Mouse (Mus musculus) MEL (cell line): Measurements from ENCODE around the gene Nckap5l. TPM values are rescaled to one million over a fixed set of nuclear protein-coding genes. Genes with fewer than 3 reads are reported as not detected.
A peak's percentile ranks its signal among the peaks of the same experiment; 100 is the strongest.

Experiments used
- DNase-seq: peaks from one replicate; pipeline ENCODE4 v3.0.0; 2011; ENCODE audit warnings: low read depth, low spot score
- H3K27ac ChIP-seq: 2 replicates; pipeline ENCODE4 v1.5.1; 2012; ENCODE audit warnings: low read depth, mild to moderate bottlenecking, control low read depth, low read length, moderate library complexity; ENCODE audit not compliant: control insufficient read depth
- H3K27me3 ChIP-seq, 2 experiments: fragments of 150-350 bp in 1 of 2; sonication (generic) in 1 of 2; 2 replicates each; pipeline ENCODE4 v1.6.1; 2012; ENCODE audit warnings: low read length in 2 of 2, mild to moderate bottlenecking in 2 of 2, improper control_type of control experiment in 1 of 2, moderate library complexity in 1 of 2; ENCODE audit not compliant: insufficient read depth in 2 of 2, control insufficient read depth in 1 of 2
- H3K36me3 ChIP-seq, 2 experiments: 2 replicates each; pipeline ENCODE4 v1.6.1; 2012 to 2014; ENCODE audit warnings: low read length in 2 of 2, improper control_type of control experiment in 1 of 2, inconsistent platforms in 1 of 2, mild to moderate bottlenecking in 1 of 2; ENCODE audit not compliant: insufficient read depth in 2 of 2, control insufficient read depth in 1 of 2
- H3K4me1 ChIP-seq, 2 experiments: fragments of 150-350 bp in 1 of 2; sonication (generic) in 1 of 2; 2 replicates each; pipeline ENCODE4 v1.6.1; 2012; ENCODE audit warnings: low read length in 2 of 2, improper control_type of control experiment in 1 of 2, mild to moderate bottlenecking in 1 of 2; ENCODE audit not compliant: insufficient read depth in 2 of 2, control insufficient read depth in 1 of 2
- H3K4me3 ChIP-seq, 2 experiments: fragments of 150-350 bp in 1 of 2; sonication (generic) in 1 of 2; 2 replicates each; pipeline ENCODE4 v1.5.1; 2012; ENCODE audit warnings: low read depth in 2 of 2, low read length in 2 of 2, mild to moderate bottlenecking in 2 of 2, moderate library complexity in 2 of 2, control low read depth in 1 of 2, improper control_type of control experiment in 1 of 2; ENCODE audit not compliant: control insufficient read depth in 1 of 2, insufficient read depth in 1 of 2
- H3K79me2 ChIP-seq: 2 replicates; pipeline ENCODE4 v1.6.1; 2012; ENCODE audit warnings: mild to moderate bottlenecking, low read length, moderate library complexity; ENCODE audit not compliant: control insufficient read depth, poor library complexity, insufficient read depth
- H3K9ac ChIP-seq: 2 replicates; pipeline ENCODE4 v1.6.1; 2012; ENCODE audit warnings: low read depth, mild to moderate bottlenecking, control low read depth, low read length, moderate library complexity; ENCODE audit not compliant: control insufficient read depth, poor library complexity, severe bottlenecking
- H3K9me3 ChIP-seq: fragments of 150-350 bp; sonication (generic); replicated peaks from 2 replicates; pipeline ENCODE4 v1.6.1; 2012; ENCODE audit warnings: mild to moderate bottlenecking, low read length, improper control_type of control experiment, moderate library complexity; ENCODE audit not compliant: insufficient read depth
- BHLHE40 ChIP-seq: IDR thresholded peaks from 2 replicates; pipeline ENCODE4 v1.6.1; 2012; ENCODE audit warnings: low read depth, mild to moderate bottlenecking, inconsistent platforms, low read length, improper control_type of control experiment, borderline replicate concordance
- CHD1 ChIP-seq: IDR thresholded peaks from 2 replicates; pipeline ENCODE4 v1.6.1; 2012; ENCODE audit warnings: low read depth, mild to moderate bottlenecking, inconsistent platforms, low read length, improper control_type of control experiment
- CHD2 ChIP-seq: IDR thresholded peaks from 2 replicates; pipeline ENCODE4 v1.6.1; 2011; ENCODE audit warnings: low read length, improper control_type of control experiment
- CTCF ChIP-seq, 3 experiments: IDR thresholded peaks in 2 of 3; conservative IDR thresholded peaks in 1 of 3; 2 replicates each; pipeline ENCODE4 v1.5.1; 2011 to 2012; ENCODE audit warnings: low read length in 3 of 3, low read depth in 2 of 3, mild to moderate bottlenecking in 2 of 3, improper control_type of control experiment in 1 of 3, inconsistent platforms in 1 of 3, mixed read lengths in 1 of 3, moderate library complexity in 1 of 3; ENCODE audit not compliant: control insufficient read depth in 1 of 3, insufficient read depth in 1 of 3, poor library complexity in 1 of 3, severe bottlenecking in 1 of 3
- E2F4 ChIP-seq: IDR thresholded peaks from 2 replicates; pipeline ENCODE4 v1.6.1; 2011; ENCODE audit warnings: low read depth, low read length, improper control_type of control experiment, borderline replicate concordance
- ELF1 ChIP-seq: IDR thresholded peaks from 2 replicates; pipeline ENCODE4 v1.6.1; 2014; ENCODE audit warnings: low read depth, mild to moderate bottlenecking, inconsistent platforms, low read length, improper control_type of control experiment, moderate library complexity
- EP300 ChIP-seq, 2 experiments: IDR thresholded peaks; 2 replicates each; pipeline ENCODE4 v1.6.1; 2011; ENCODE audit warnings: improper control_type of control experiment in 2 of 2, low read length in 2 of 2, low read depth in 1 of 2, mild to moderate bottlenecking in 1 of 2
- ETS1 ChIP-seq: IDR thresholded peaks from 2 replicates; pipeline ENCODE4 v1.6.1; 2012; ENCODE audit warnings: low read depth, mild to moderate bottlenecking, inconsistent platforms, low read length, improper control_type of control experiment, moderate library complexity
- GABPA ChIP-seq: IDR thresholded peaks from 2 replicates; pipeline ENCODE4 v1.6.1; 2012; ENCODE audit warnings: low read depth, mild to moderate bottlenecking, inconsistent platforms, low read length, improper control_type of control experiment, moderate library complexity
- GATA1 ChIP-seq: IDR thresholded peaks from 2 replicates; pipeline ENCODE4 v1.6.1; 2011; ENCODE audit warnings: low read depth, low read length, improper control_type of control experiment
- HCFC1 ChIP-seq: IDR thresholded peaks from 2 replicates; pipeline ENCODE4 v1.6.1; 2012; ENCODE audit warnings: low read depth, mild to moderate bottlenecking, inconsistent platforms, low read length, improper control_type of control experiment, moderate library complexity
- KAT2A ChIP-seq: conservative IDR thresholded peaks from 2 replicates; pipeline ENCODE4 v1.6.1; 2012; ENCODE audit warnings: low read depth, low read length, improper control_type of control experiment, inconsistent platforms
- MAFK ChIP-seq: IDR thresholded peaks from 2 replicates; pipeline ENCODE4 v1.6.1; 2011; ENCODE audit warnings: low read depth, mild to moderate bottlenecking, low read length, improper control_type of control experiment, borderline replicate concordance
- MAX ChIP-seq: IDR thresholded peaks from 2 replicates; pipeline ENCODE4 v1.6.1; 2011; ENCODE audit warnings: low read length, improper control_type of control experiment
- MAZ ChIP-seq: IDR thresholded peaks from 2 replicates; pipeline ENCODE4 v1.6.1; 2012; ENCODE audit warnings: low read depth, mild to moderate bottlenecking, inconsistent platforms, low read length, improper control_type of control experiment
- MEF2A ChIP-seq: IDR thresholded peaks from 2 replicates; pipeline ENCODE4 v1.6.1; 2014; ENCODE audit warnings: low read depth, mild to moderate bottlenecking, inconsistent platforms, low read length, improper control_type of control experiment; ENCODE audit not compliant: poor library complexity, insufficient replicate concordance, severe bottlenecking; ENCODE audit errors: extremely low read depth
- MXI1 ChIP-seq: IDR thresholded peaks from 2 replicates; pipeline ENCODE4 v1.6.1; 2011; ENCODE audit warnings: mild to moderate bottlenecking, low read depth, low read length, improper control_type of control experiment
- MYB ChIP-seq: IDR thresholded peaks from 2 replicates; pipeline ENCODE4 v1.6.1; 2011; ENCODE audit warnings: mild to moderate bottlenecking, low read depth, low read length, improper control_type of control experiment
- MYC ChIP-seq: IDR thresholded peaks from 2 replicates; pipeline ENCODE4 v1.6.1; 2011; ENCODE audit warnings: low read depth, mild to moderate bottlenecking, low read length, improper control_type of control experiment, moderate library complexity
- NELFE ChIP-seq: IDR thresholded peaks from 2 replicates; pipeline ENCODE4 v1.6.1; 2011; ENCODE audit warnings: low read depth, low read length, improper control_type of control experiment
- NRF1 ChIP-seq: IDR thresholded peaks from 2 replicates; pipeline ENCODE4 v1.6.1; 2014; ENCODE audit warnings: low read depth, mild to moderate bottlenecking, inconsistent platforms, low read length, improper control_type of control experiment, moderate library complexity; ENCODE audit not compliant: poor library complexity, insufficient read depth, severe bottlenecking
- POLR2A ChIP-seq, 2 experiments: IDR thresholded peaks; 2 replicates each; pipeline ENCODE4 v1.6.1; 2011 to 2012; ENCODE audit warnings: low read length in 2 of 2, mild to moderate bottlenecking in 2 of 2, control low read depth in 1 of 2, improper control_type of control experiment in 1 of 2, low read depth in 1 of 2, moderate library complexity in 1 of 2; ENCODE audit not compliant: control insufficient read depth in 1 of 2, insufficient read depth in 1 of 2, poor library complexity in 1 of 2
- POLR2AphosphoS5 ChIP-seq: IDR thresholded peaks from 2 replicates; pipeline ENCODE4 v1.6.1; 2012; ENCODE audit warnings: low read depth, borderline replicate concordance, mild to moderate bottlenecking, inconsistent platforms, low read length, moderate library complexity, mixed read lengths
- RAD21 ChIP-seq: IDR thresholded peaks from 2 replicates; pipeline ENCODE4 v1.6.1; 2011; ENCODE audit warnings: mild to moderate bottlenecking, low read depth, low read length, improper control_type of control experiment
- RCOR1 ChIP-seq: IDR thresholded peaks from 2 replicates; pipeline ENCODE4 v1.6.1; 2012; ENCODE audit warnings: low read depth, mild to moderate bottlenecking, inconsistent platforms, low read length, improper control_type of control experiment
- SMC3 ChIP-seq: IDR thresholded peaks from 2 replicates; pipeline ENCODE4 v1.6.1; 2011; ENCODE audit warnings: low read depth, low read length, improper control_type of control experiment
- TAL1 ChIP-seq: IDR thresholded peaks from 2 replicates; pipeline ENCODE4 v1.6.1; 2012; ENCODE audit warnings: mild to moderate bottlenecking, inconsistent platforms, low read length, moderate library complexity, mixed read lengths
- TBP ChIP-seq: IDR thresholded peaks from 2 replicates; pipeline ENCODE4 v1.8.0; 2011; ENCODE audit warnings: low read depth, low read length, improper control_type of control experiment
- TCF12 ChIP-seq: IDR thresholded peaks from 2 replicates; pipeline ENCODE4 v1.6.1; 2014; ENCODE audit warnings: low read depth, mild to moderate bottlenecking, inconsistent platforms, low read length, improper control_type of control experiment, moderate library complexity
- UBTF ChIP-seq: IDR thresholded peaks from 2 replicates; pipeline ENCODE4 v1.6.1; 2012; ENCODE audit warnings: low read depth, mild to moderate bottlenecking, inconsistent platforms, low read length, improper control_type of control experiment, moderate library complexity, borderline replicate concordance; ENCODE audit not compliant: insufficient read depth
- USF1 ChIP-seq: IDR thresholded peaks from 2 replicates; pipeline ENCODE4 v1.6.1; 2014; ENCODE audit warnings: low read depth, mild to moderate bottlenecking, inconsistent platforms, low read length, improper control_type of control experiment, moderate library complexity
- ZC3H11A ChIP-seq: IDR thresholded peaks from 2 replicates; pipeline ENCODE4 v1.6.1; 2012; ENCODE audit warnings: low read depth, mild to moderate bottlenecking, inconsistent platforms, low read length, improper control_type of control experiment
- ZKSCAN1 ChIP-seq: IDR thresholded peaks from 2 replicates; pipeline ENCODE4 v1.6.1; 2012; ENCODE audit warnings: low read depth, mild to moderate bottlenecking, inconsistent platforms, low read length, improper control_type of control experiment, moderate library complexity
- ZMIZ1 ChIP-seq: IDR thresholded peaks from 2 replicates; pipeline ENCODE4 v1.6.1; 2012; ENCODE audit warnings: low read depth, mild to moderate bottlenecking, inconsistent platforms, low read length, improper control_type of control experiment, moderate library complexity
- ZNF384 ChIP-seq: IDR thresholded peaks from 2 replicates; pipeline ENCODE4 v1.6.1; 2012; ENCODE audit warnings: low read depth, mild to moderate bottlenecking, inconsistent platforms, low read length, improper control_type of control experiment
- polyA plus RNA-seq, 2 experiments: library from polyadenylated mRNA; stranded (reverse) in 1 of 2; unstranded in 1 of 2; fragments of >175 nt in 1 of 2; fragments of >200 nt in 1 of 2; gene quantifications; 2 replicates each; pipeline versions ENCODE4 v1.2.1 to v1.2.4; 2012; ENCODE audit warnings: low replicate concordance in 2 of 2, low read depth in 1 of 2; ENCODE audit not compliant: insufficient read length in 2 of 2, insufficient read depth in 1 of 2, missing spikeins in 1 of 2
- total RNA-seq: library from RNA; depleted of rRNA; stranded (reverse); fragments of 300-350 nt; gene quantifications from 2 replicates; pipeline ENCODE4 v1.2.3, GENCODE M21; 2012

Gene Nckap5l
- total and polyA plus RNA-seq, 3 experiments = 2.5 to 14.1 TPM; not detected in 1

DNA sequence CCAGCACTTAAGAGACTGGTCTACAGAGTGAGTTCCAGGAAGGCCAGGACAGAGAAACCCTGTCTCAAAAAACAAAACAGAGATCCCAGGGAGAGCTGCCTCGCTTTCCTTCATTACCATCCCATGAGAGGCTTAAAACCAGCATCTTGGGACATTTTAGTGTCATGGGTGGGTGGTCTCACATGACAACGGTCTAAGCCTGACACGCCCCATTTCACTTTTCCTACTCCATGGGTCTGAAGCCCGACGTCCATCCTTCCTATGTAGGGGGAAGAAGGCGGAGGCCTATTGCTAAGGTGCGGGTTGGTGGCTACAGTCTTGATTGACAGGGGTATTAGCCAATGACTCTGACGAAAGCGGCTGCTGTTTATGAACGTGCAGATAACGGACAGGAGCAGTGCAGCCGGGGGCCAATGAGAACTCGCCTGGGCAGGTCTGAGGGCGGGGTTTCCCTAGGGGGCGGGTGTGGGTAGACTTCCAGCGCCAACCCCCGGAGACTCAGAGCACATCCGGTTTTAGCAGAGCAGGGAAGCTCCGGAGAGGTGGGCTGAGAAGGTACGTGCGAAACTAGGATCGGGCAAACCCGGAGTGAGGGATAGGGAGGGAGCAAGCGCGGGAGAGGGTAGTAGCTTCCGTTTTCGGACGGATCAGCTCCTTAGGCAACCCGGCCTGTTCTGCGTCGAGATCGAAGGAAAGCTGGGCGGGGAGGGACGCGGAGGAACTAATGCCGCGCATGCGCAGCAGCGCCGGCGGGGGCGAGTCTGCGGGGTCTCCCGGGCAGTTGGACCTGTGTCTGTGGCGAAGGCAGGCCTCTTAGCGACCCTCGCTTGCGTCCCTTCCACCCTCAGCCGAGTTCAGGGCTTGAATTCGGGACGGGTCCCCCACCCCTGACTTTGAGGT, 64.8 kb downstream of the Nckap5l start, which contains the start of gene Tmbim6:
Gene Tmbim6, plus strand, starts transcription at position 397 of the 900 bp plus-strand sequence.
- peak; percentile 100 for DNase-seq
- no peaks in the 10 kb centered on the region for H3K9me3 ChIP-seq
- H3K27me3 ChIP-seq = no peaks in the 10 kb centered on the region
- peaks cover 0 to 61% of the 10 kb centered on the region in 2 experiments; a peak in 3 of 4 replicates for H3K36me3 ChIP-seq
- H3K27ac ChIP-seq = peak within 1 kb of the TSS; percentile 92
- peak within 1 kb of the TSS; percentile 92 for H3K9ac ChIP-seq
- H3K4me1 ChIP-seq = peaks cover 29 to 54% of the 10 kb centered on the region in 2 experiments
- H3K4me3 ChIP-seq = peak within 1 kb of the TSS; percentile 73 to 96
- peaks cover 47% of the 10 kb centered on the region for H3K79me2 ChIP-seq
- TF ChIP-seq USF1 (peak; percentile 70), ZC3H11A (no peak), ZMIZ1 (peak; percentile 98), E2F4 (peak; percentile 65; the same call in 1 of the 2 replicates), MXI1 (peak; percentile 89), NELFE (peak; percentile 99), MYC (no peak), POLR2AphosphoS5 (peak; percentile 84), MEF2A (no peak), UBTF (no peak; the same call in 1 of the 2 replicates), CHD2 (peak; percentile 93), ETS1 (peak; percentile 49; the same call in 1 of the 2 replicates), HCFC1 (peak; percentile 83), EP300 (IDR thresholded peaks at IDR 0.05; ENCODE audit: low read depth in 1 of 2, low read length in 2 of 2) (peak in 1 of 2 experiments; percentile 31; a peak in 1 of 4 replicates), SMC3 (no peak), RAD21 (no peak), GABPA (no peak), MYB (no peak), NRF1 (peak; percentile 93), KAT2A (no peak; the same call in 1 of the 2 replicates), CTCF (IDR thresholded peaks at IDR 0.05 in 2 of 3, conservative IDR thresholded peaks at IDR 0.05 in 1 of 3; ENCODE audit: control insufficient read depth in 1 of 3, insufficient read depth in 1 of 3, low read depth in 2 of 3, low read length in 3 of 3, poor library complexity in 1 of 3, severe bottlenecking in 1 of 3) (no peak), TBP (peak; percentile 97), MAX (peak; percentile 90), GATA1 (peak; percentile 96), RCOR1 (no peak; the same call in 1 of the 2 replicates), BHLHE40 (peak; percentile 48; the same call in 1 of the 2 replicates), MAFK (no peak), ZKSCAN1 (no peak), TCF12 (peak; percentile 83), TAL1 (no peak), CHD1 (0 out of 2 replicates have a peak, but pooled peaks have one; percentile 72), ZNF384 (no peak), POLR2A (IDR thresholded peaks at IDR 0.05; ENCODE audit: control insufficient read depth in 1 of 2, insufficient read depth in 1 of 2, low read depth in 1 of 2, low read length in 2 of 2, poor library complexity in 1 of 2) (peak; percentile 93 to 98), MAZ (peak; percentile 93), ELF1 (peak; percentile 86)
